Mouse (Mus musculus): Measurements from ENCODE around the gene Ryr2. TPM values are rescaled to one million over a fixed set of nuclear protein-coding genes. Genes with fewer than 3 reads are reported as not detected.

Gene Ryr2
- total and polyA plus RNA-seq, 3 experiments: 0.11 to 0.13 TPM; not detected in 1

DNA sequence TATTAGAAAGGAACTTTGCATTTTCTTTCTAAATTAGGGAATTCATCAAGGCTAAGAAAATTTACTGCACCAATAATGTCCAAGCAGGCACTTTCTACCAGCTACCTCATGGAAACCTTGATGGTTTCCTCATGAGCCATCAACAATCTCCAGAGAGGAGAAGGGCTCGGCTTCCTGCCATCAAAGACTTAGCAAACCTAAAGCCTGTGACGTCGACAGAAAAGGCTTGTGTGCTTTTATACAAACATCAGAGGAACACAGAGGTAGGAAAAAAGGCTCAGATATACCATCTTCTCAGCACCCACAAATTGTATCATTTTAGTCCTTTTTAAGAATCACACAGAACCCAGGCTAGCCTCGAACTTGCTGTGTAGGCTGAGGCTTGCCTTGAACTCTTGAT is 148.5 kb downstream of the Ryr2 start:
- no peak overlapping the region for H3K27ac ChIP-seq (ENCODE audit: insufficient read depth, low read depth)
- H3K4me3 ChIP-seq (replicated peaks in 1 of 3; ENCODE audit: low read depth in 2 of 3, low read length in 2 of 3, poor library complexity in 1 of 3): no peak overlapping the region
- no peaks in the 10 kb centered on the region for H3K79me2 ChIP-seq (replicated peaks; ENCODE audit: control insufficient read depth, extremely low read depth, insufficient read depth, poor library complexity, severe bottlenecking)
- H3K9ac ChIP-seq (ENCODE audit: insufficient read depth, low read depth): no peak overlapping the region
- peaks cover 5% of the 10 kb centered on the region for H3K9me3 ChIP-seq (replicated peaks; ENCODE audit: low read length)
- no peak for TF ChIP-seq BHLHE40 (IDR thresholded peaks at IDR 0.05; ENCODE audit: low read depth, low read length)
- TF ChIP-seq MYC (IDR thresholded peaks at IDR 0.05; ENCODE audit: low read depth, low read length): no peak
- no peak for TF ChIP-seq CHD1 (IDR thresholded peaks at IDR 0.05; ENCODE audit: low read depth, low read length)
- no peak for TF ChIP-seq JUND (conservative IDR thresholded peaks at IDR 0.05; ENCODE audit: low read depth, low read length)
- TF ChIP-seq MAFK (IDR thresholded peaks at IDR 0.05; ENCODE audit: insufficient replicate concordance, low read length): no peak
- TF ChIP-seq E2F4 (IDR thresholded peaks at IDR 0.05; ENCODE audit: insufficient replicate concordance, low read depth, low read length): no peak
- H3K36me3 ChIP-seq (replicated peaks in 1 of 2; ENCODE audit: control insufficient read depth in 1 of 2, insufficient read depth in 1 of 2, low read length in 1 of 2): no peaks in the 10 kb centered on the region
- no peak overlapping the region for H3K4me2 ChIP-seq (ENCODE audit: insufficient read depth, low read depth, poor library complexity, severe bottlenecking)
- dilution Hi-C loops (cut with MboI; ENCODE audit: extremely low pct_ligation_motif_present, extremely low pct_unique_long_range_greater_than_20kb, low sequenced_read_pairs) (no loop called here), in situ Hi-C loops (cut with MboI; ENCODE audit: low pct_ligation_motif_present, low pct_unique_long_range_greater_than_20kb, low sequenced_read_pairs) (no loop called here)
- H3K4me1 ChIP-seq (ENCODE audit: control insufficient read depth in 1 of 2, insufficient read depth in 2 of 2): peaks cover 13 to 30% of the 10 kb centered on the region in 2 experiments
- no peak for DNase-seq (ENCODE audit: extremely low read depth)
- H3K27me3 ChIP-seq (replicated peaks): no peaks in the 10 kb centered on the region

DNA sequence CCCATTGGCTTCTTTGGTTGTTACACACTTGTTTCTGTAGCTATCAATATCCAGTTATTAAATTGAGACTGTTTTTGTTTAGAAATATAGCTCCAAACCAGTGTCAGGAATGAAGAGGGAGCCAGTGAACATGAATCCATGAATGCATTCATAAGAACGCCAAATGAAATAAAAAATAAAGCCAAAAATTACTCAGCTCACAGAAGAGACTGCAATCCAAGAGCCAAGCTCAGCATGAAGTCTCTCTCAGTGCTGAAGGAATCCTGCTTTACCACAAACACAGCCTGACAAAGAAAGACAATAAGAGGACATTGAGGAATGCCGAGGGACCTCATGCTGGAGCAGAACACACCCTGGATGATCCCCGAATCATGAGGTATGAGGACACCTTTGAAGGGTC is 154.8 kb downstream of the Ryr2 start:
- no peaks in the 10 kb centered on the region for H3K79me2 ChIP-seq (replicated peaks; ENCODE audit: control insufficient read depth, extremely low read depth, insufficient read depth, poor library complexity, severe bottlenecking)
- no peak overlapping the region for H3K27ac ChIP-seq (ENCODE audit: insufficient read depth, low read depth)
- H3K4me3 ChIP-seq (replicated peaks in 1 of 3; ENCODE audit: low read depth in 2 of 3, low read length in 2 of 3, poor library complexity in 1 of 3): no peak overlapping the region
- dilution Hi-C loops (cut with MboI; ENCODE audit: extremely low pct_ligation_motif_present, extremely low pct_unique_long_range_greater_than_20kb, low sequenced_read_pairs): no loop called here
- TF ChIP-seq POLR2A (IDR thresholded peaks at IDR 0.05; ENCODE audit: low read depth, low read length): no peak
- TF ChIP-seq RAD21 (IDR thresholded peaks at IDR 0.05; ENCODE audit: low read depth, low read length): no peak
- TF ChIP-seq KAT2A (IDR thresholded peaks at IDR 0.05; ENCODE audit: insufficient replicate concordance, low read length): no peak
- TF ChIP-seq ELF1 (IDR thresholded peaks at IDR 0.05; ENCODE audit: low read depth, low read length): no peak
- TF ChIP-seq JUND (conservative IDR thresholded peaks at IDR 0.05; ENCODE audit: low read depth, low read length): no peak
- DNase-seq (ENCODE audit: extremely low read depth): no peak
- H3K4me2 ChIP-seq (ENCODE audit: insufficient read depth, low read depth, poor library complexity, severe bottlenecking): no peak overlapping the region
- in situ Hi-C loops (cut with MboI; ENCODE audit: low pct_ligation_motif_present, low pct_unique_long_range_greater_than_20kb, low sequenced_read_pairs): no loop called here
- H3K9me3 ChIP-seq (replicated peaks; ENCODE audit: low read length): no peaks in the 10 kb centered on the region
- no peaks in the 10 kb centered on the region for H3K27me3 ChIP-seq (replicated peaks)
- H3K36me3 ChIP-seq (replicated peaks in 1 of 2; ENCODE audit: control insufficient read depth in 1 of 2, insufficient read depth in 1 of 2, low read length in 1 of 2): no peaks in the 10 kb centered on the region
- peaks cover 0 to 11% of the 10 kb centered on the region in 2 experiments; a peak in 2 of 4 replicates for H3K4me1 ChIP-seq (ENCODE audit: control insufficient read depth in 1 of 2, insufficient read depth in 2 of 2)
- no peak overlapping the region for H3K9ac ChIP-seq (ENCODE audit: insufficient read depth, low read depth)

DNA sequence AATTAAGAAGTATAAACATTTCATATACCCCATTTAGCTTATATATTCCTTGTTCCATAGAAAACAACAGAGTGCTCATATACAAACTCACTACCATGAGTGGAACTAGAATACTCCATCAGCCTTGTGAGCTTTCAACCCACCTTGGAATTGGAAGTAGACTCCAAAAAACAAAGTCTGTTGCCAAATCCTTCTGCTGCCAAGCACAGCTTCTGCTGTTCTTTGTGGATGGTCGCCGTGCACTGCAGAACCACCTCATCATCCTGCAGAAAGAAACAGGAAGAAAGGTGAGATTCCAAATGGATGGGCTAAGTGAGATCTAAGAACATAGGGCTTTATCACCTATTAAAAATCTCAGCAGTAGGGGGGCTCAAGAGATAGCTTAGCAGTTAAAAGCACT is 161.0 kb downstream of the Ryr2 start:
- no peak overlapping the region for H3K27ac ChIP-seq (ENCODE audit: insufficient read depth, low read depth)
- no peaks in the 10 kb centered on the region for H3K9me3 ChIP-seq (replicated peaks; ENCODE audit: low read length)
- H3K36me3 ChIP-seq (replicated peaks in 1 of 2; ENCODE audit: control insufficient read depth in 1 of 2, insufficient read depth in 1 of 2, low read length in 1 of 2): no peaks in the 10 kb centered on the region
- H3K4me1 ChIP-seq (ENCODE audit: control insufficient read depth in 1 of 2, insufficient read depth in 2 of 2): peaks cover 0 to 19% of the 10 kb centered on the region in 2 experiments; a peak in 2 of 4 replicates
- no peak for DNase-seq (ENCODE audit: extremely low read depth)
- H3K4me2 ChIP-seq (ENCODE audit: insufficient read depth, low read depth, poor library complexity, severe bottlenecking): no peak overlapping the region
- no peaks in the 10 kb centered on the region for H3K27me3 ChIP-seq (replicated peaks)
- no peaks in the 10 kb centered on the region for H3K79me2 ChIP-seq (replicated peaks; ENCODE audit: control insufficient read depth, extremely low read depth, insufficient read depth, poor library complexity, severe bottlenecking)
- TF ChIP-seq SMC3 (IDR thresholded peaks at IDR 0.05; ENCODE audit: low read depth, low read length): no peak
- TF ChIP-seq MAX (IDR thresholded peaks at IDR 0.05; ENCODE audit: low read length): no peak
- TF ChIP-seq USF2 (conservative IDR thresholded peaks at IDR 0.05; ENCODE audit: low read depth, low read length): no peak
- no peak for TF ChIP-seq TBP (conservative IDR thresholded peaks at IDR 0.05; ENCODE audit: low read depth, low read length)
- no peak for TF ChIP-seq BHLHE40 (IDR thresholded peaks at IDR 0.05; ENCODE audit: low read depth, low read length)
- no peak for TF ChIP-seq RAD21 (IDR thresholded peaks at IDR 0.05; ENCODE audit: low read depth, low read length)
- TF ChIP-seq ZKSCAN1 (IDR thresholded peaks at IDR 0.05; ENCODE audit: borderline replicate concordance, low read depth, low read length): no peak
- no peak for TF ChIP-seq NELFE (IDR thresholded peaks at IDR 0.05; ENCODE audit: low read depth, low read length)
- no peak for TF ChIP-seq IRF4 (IDR thresholded peaks at IDR 0.05; ENCODE audit: low read depth, low read length)
- TF ChIP-seq ETS1 (conservative IDR thresholded peaks at IDR 0.05; ENCODE audit: low read depth, low read length): no peak
- TF ChIP-seq CHD1 (IDR thresholded peaks at IDR 0.05; ENCODE audit: low read depth, low read length): no peak
- no peak for TF ChIP-seq ZMIZ1 (IDR thresholded peaks at IDR 0.05; ENCODE audit: low read depth, low read length)
- no peak for TF ChIP-seq MAZ (IDR thresholded peaks at IDR 0.05; ENCODE audit: low read depth, low read length)
- TF ChIP-seq MAFK (IDR thresholded peaks at IDR 0.05; ENCODE audit: insufficient replicate concordance, low read length): no peak
- no peak for TF ChIP-seq GABPA (IDR thresholded peaks at IDR 0.05; ENCODE audit: insufficient replicate concordance, low read depth, low read length)
- TF ChIP-seq TCF12 (IDR thresholded peaks at IDR 0.05; ENCODE audit: low read depth, low read length): no peak
- no peak for TF ChIP-seq POLR2AphosphoS2 (IDR thresholded peaks at IDR 0.05; ENCODE audit: low read depth, low read length)
- TF ChIP-seq ZNF384 (IDR thresholded peaks at IDR 0.05; ENCODE audit: low read depth, low read length): no peak
- no peak for TF ChIP-seq E2F4 (IDR thresholded peaks at IDR 0.05; ENCODE audit: insufficient replicate concordance, low read depth, low read length)
- no peak for TF ChIP-seq RCOR1 (conservative IDR thresholded peaks at IDR 0.05; ENCODE audit: low read depth, low read length)
- in situ Hi-C loops (cut with MboI; ENCODE audit: low pct_ligation_motif_present, low pct_unique_long_range_greater_than_20kb, low sequenced_read_pairs): no loop called here
- H3K4me3 ChIP-seq (replicated peaks in 1 of 3; ENCODE audit: low read depth in 2 of 3, low read length in 2 of 3, poor library complexity in 1 of 3): no peak overlapping the region
- dilution Hi-C loops (cut with MboI; ENCODE audit: extremely low pct_ligation_motif_present, extremely low pct_unique_long_range_greater_than_20kb, low sequenced_read_pairs): no loop called here
- no peak overlapping the region for H3K9ac ChIP-seq (ENCODE audit: insufficient read depth, low read depth)

Data from CH12.LX (cell line).